Mouse (Mus musculus) testis, adult 2 months (tissue): ENCODE results near the gene Mnt.

Source experiments
- CTCF ChIP-seq: fragments of 200-500 bp; IDR thresholded peaks from 2 replicates; pipeline ENCODE4 v1.5.1; 2012; ENCODE audit warnings: low read depth, mild to moderate bottlenecking, inconsistent platforms, low read length, moderate library complexity; ENCODE audit not compliant: control insufficient read depth, insufficient read depth, insufficient replicate concordance
- POLR2A ChIP-seq: fragments of 200-500 bp; IDR thresholded peaks from 2 replicates; pipeline ENCODE4 v1.6.1; 2012; ENCODE audit warnings: low read depth, mild to moderate bottlenecking, inconsistent platforms, low read length, moderate library complexity; ENCODE audit not compliant: control insufficient read depth

GRCm38 (mm10) chr11:74880999-74881398 is 50.3 kb downstream of the Mnt start:
- TF ChIP-seq POLR2A (no peak), CTCF (no peak)
